ENCODE assay signal across 19 mouse cellular contexts in genomic region chr11:70911920-70912319, GRCm38 (mm10). TPM values are rescaled to one million over a fixed set of nuclear protein-coding genes. Genes with fewer than 3 reads are reported as not detected.
DNase-seq lines count a peak whose midpoint lies in the region; TF ChIP-seq lines count a peak whose summit lies in the region.
"Had no signal": no experiment of that assay in that cellular context is flagged by ENCODE, and none has a peak within 500 bp of the region (broad histone marks: within the 10 kb centered on the region; RNA-seq: fewer than 3 reads in every experiment).

No protein-coding gene starts in this region.

- peaks cover 4 to 18% of the 10 kb centered on the region in 2 experiments; a peak in 2 of 4 replicates for H3K4me1 ChIP-seq in MEL (ENCODE audit: control insufficient read depth in 1 of 2, insufficient read depth in 2 of 2, low read length in 2 of 2)
- H3K4me1 ChIP-seq: embryonic facial prominence, embryonic 10.5 days; embryonic facial prominence, embryonic 12.5 days; forebrain, embryonic 13.5 days had no signal

- H3K9me3 ChIP-seq in MEL (replicated peaks; ENCODE audit: insufficient read depth, low read length), result no peaks in the 10 kb centered on the region
- H3K9me3 ChIP-seq: embryonic facial prominence, embryonic 10.5 days; embryonic facial prominence, embryonic 12.5 days; forebrain, embryonic 13.5 days; G1E had no signal

- H3K36me3 ChIP-seq in MEL (ENCODE audit: control insufficient read depth in 1 of 2, insufficient read depth in 2 of 2, low read length in 2 of 2) (peaks cover 9 to 47% of the 10 kb centered on the region in 2 experiments; a peak in 3 of 4 replicates), myocyte (ENCODE audit: control insufficient read depth, insufficient read depth) (peaks cover 32% of the 10 kb centered on the region)

- no peak for TF ChIP-seq POLR2A in MEL (IDR thresholded peaks at IDR 0.05; ENCODE audit: control insufficient read depth in 1 of 2, insufficient read depth in 1 of 2, low read depth in 1 of 2, low read length in 2 of 2, poor library complexity in 1 of 2)
- TF ChIP-seq POLR2A in myocyte (IDR thresholded peaks at IDR 0.05; ENCODE audit: insufficient read length, low read depth), result no peak

- no peak overlapping the region for H3K4me2 ChIP-seq in myocyte (ENCODE audit: low read depth)
- H3K4me2 ChIP-seq: embryonic facial prominence, embryonic 12.5 days; forebrain, embryonic 13.5 days had no signal

- peak in 1 of 2 experiments; percentile 32; a peak in 1 of 4 replicates for TF ChIP-seq EP300 in MEL (IDR thresholded peaks at IDR 0.05; ENCODE audit: low read depth in 1 of 2, low read length in 2 of 2)

- TF ChIP-seq RAD21 in MEL (IDR thresholded peaks at IDR 0.05; ENCODE audit: low read depth, low read length), result no peak

- no peak overlapping the region for H3K9ac ChIP-seq in MEL (ENCODE audit: control insufficient read depth, low read depth, low read length, poor library complexity, severe bottlenecking)
- H3K9ac ChIP-seq: embryonic facial prominence, embryonic 12.5 days; forebrain, embryonic 13.5 days had no signal

- DNase-seq in 3T3-L1 (ENCODE audit: low read depth, low spot score) (peak; percentile 16), MEL (ENCODE audit: low read depth, low spot score) (peak; percentile 30), NIH3T3 (ENCODE audit: low read depth) (peak; percentile 13)
- no peak for DNase-seq in kidney, adult 8-10 months
- no peak for DNase-seq in adrenal gland, postnatal 36 days
- DNase-seq in gastrocnemius, postnatal 4 days (ENCODE audit: low spot score in 2 of 2), result no peak
- DNase-seq: adrenal gland, adult 2 months; adrenal gland, postnatal 10 days; adrenal gland, postnatal 25 days; cerebellum, adult 11-12 months; cerebellum, adult 2 months; cerebellum, adult 9-10 months; cerebellum, postnatal 10 days; cerebellum, postnatal 25 days had no signal

- no peak for TF ChIP-seq CTCF in MEL (IDR thresholded peaks at IDR 0.05 in 2 of 3, conservative IDR thresholded peaks at IDR 0.05 in 1 of 3; ENCODE audit: control insufficient read depth in 1 of 3, insufficient read depth in 1 of 3, low read depth in 2 of 3, low read length in 3 of 3, poor library complexity in 1 of 3, severe bottlenecking in 1 of 3)

- H3K27me3 ChIP-seq in MEL (ENCODE audit: control insufficient read depth in 1 of 2, insufficient read depth in 2 of 2, low read length in 2 of 2) (no peaks in the 10 kb centered on the region), myocyte (ENCODE audit: control insufficient read depth, insufficient read depth, insufficient read length) (no peaks in the 10 kb centered on the region)
- H3K27me3 ChIP-seq: embryonic facial prominence, embryonic 12.5 days; forebrain, embryonic 13.5 days had no signal

- no peak overlapping the region for H3K4me3 ChIP-seq in MEL (ENCODE audit: control insufficient read depth in 1 of 2, insufficient read depth in 1 of 2, low read depth in 2 of 2, low read length in 2 of 2)
- no peak overlapping the region for H3K4me3 ChIP-seq in myocyte
- H3K4me3 ChIP-seq: embryonic facial prominence, embryonic 10.5 days; embryonic facial prominence, embryonic 12.5 days; forebrain, embryonic 13.5 days had no signal

- no peak overlapping the region for H3ac ChIP-seq in myocyte (ENCODE audit: control insufficient read depth, insufficient read length)

- peak overlapping the region; percentile 54; the same call in 1 of the 2 replicates for H3K27ac ChIP-seq in MEL (ENCODE audit: control insufficient read depth, low read depth, low read length)
- H3K27ac ChIP-seq: embryonic facial prominence, embryonic 10.5 days; embryonic facial prominence, embryonic 12.5 days; forebrain, embryonic 13.5 days had no signal

- H3K79me2 ChIP-seq in MEL (ENCODE audit: control insufficient read depth, insufficient read depth, low read length, poor library complexity) (no peaks in the 10 kb centered on the region), myocyte (ENCODE audit: control insufficient read depth, insufficient read depth) (no peaks in the 10 kb centered on the region)

TF ChIP-seq in MEL, 35 proteins besides CTCF, POLR2A, EP300 and RAD21:
- TF ChIP-seq JUND (IDR thresholded peaks at IDR 0.05; ENCODE audit: low read depth, low read length) (no peak), KAT2A (conservative IDR thresholded peaks at IDR 0.05; ENCODE audit: low read depth, low read length) (peak; percentile 51; the same call in 1 of the 2 replicates), ZKSCAN1 (IDR thresholded peaks at IDR 0.05; ENCODE audit: low read depth, low read length) (no peak), TCF12 (IDR thresholded peaks at IDR 0.05; ENCODE audit: low read depth, low read length) (no peak)

TF ChIP-seq in myocyte, 11 proteins besides CTCF, POLR2A, EP300 and RAD21:
- no peak for TF ChIP-seq REST (IDR thresholded peaks at IDR 0.05; ENCODE audit: insufficient read depth, insufficient read length)
- no peak for TF ChIP-seq USF1 (IDR thresholded peaks at IDR 0.05; ENCODE audit: low read depth)
- peak; percentile 98 for TF ChIP-seq CEBPB (IDR thresholded peaks at IDR 0.05; ENCODE audit: insufficient read depth, poor library complexity, severe bottlenecking)

RNA-seq across cellular contexts. Expression of gene Nup88, which starts 57.9 kb away (rescaled TPM):
- 49.8 and 56.3 TPM in 2 replicates for total RNA-seq in MEL (2012; rRNA removed)
- polyA plus RNA-seq in MEL (2012; ENCODE audit: insufficient read depth in 1 of 2, insufficient read length in 2 of 2, low read depth in 1 of 2, low replicate concordance in 2 of 2, missing spikeins in 1 of 2) (10 to 100 TPM in 1 of 2 experiments, not detected in 1; 72.5 TPM), myocyte (2012; fragmentation: generic; extraction: Trizol) (63.5 TPM)
- 10 to 100 TPM; 56.0 to 60.3 TPM for total RNA-seq in adrenal gland, postnatal 36 days (2021)
- 10 to 100 TPM; 65.5 to 79.2 TPM for total RNA-seq in gastrocnemius, postnatal 4 days (2021)

RNA-seq across cellular contexts. Expression of gene Rpain, which starts 58.1 kb away (rescaled TPM):
- 55.8 and 60.8 TPM in 2 replicates for total RNA-seq in MEL (2012; rRNA removed)
- polyA plus RNA-seq in MEL (2012; ENCODE audit: insufficient read depth in 1 of 2, insufficient read length in 2 of 2, low read depth in 1 of 2, low replicate concordance in 2 of 2, missing spikeins in 1 of 2) (10 to 100 TPM in 1 of 2 experiments, not detected in 1; 93.5 TPM), myocyte (2012; fragmentation: generic; extraction: Trizol) (28.0 TPM)
- 10 to 100 TPM; 23.8 to 26.0 TPM for total RNA-seq in adrenal gland, postnatal 36 days (2021)
- total RNA-seq in gastrocnemius, postnatal 4 days (2021), result 10 to 100 TPM; 18.1 to 19.0 TPM

Comparison
In these comparisons a context has a peak if more than half of its experiments do, and no peak if none do; other contexts are left out.
1. DNase-seq: peak in 3T3-L1 (single experiment), MEL (single experiment) and NIH3T3 (single experiment); none in kidney, adult 8-10 months (0 of 2), adrenal gland, postnatal 36 days (0 of 2) and gastrocnemius, postnatal 4 days (0 of 2).